8 mouse cellular contexts compared by ENCODE assay signal in genomic region chr9:108263131-108263681, GRCm38 (mm10). TPM values are rescaled to one million over a fixed set of nuclear protein-coding genes. Genes with fewer than 3 reads are reported as not detected.
DNase-seq lines count a peak whose midpoint lies in the region; ATAC-seq and TF ChIP-seq lines count a peak whose summit lies in the region.

No protein-coding gene starts in this region.

- no peaks in the 10 kb centered on the region for H3K27me3 ChIP-seq in forebrain, postnatal 0 days (ENCODE audit: insufficient read depth, low read length)
- H3K27me3 ChIP-seq in kidney, postnatal 0 days (ENCODE audit: insufficient read depth, low read length): no peaks in the 10 kb centered on the region
- H3K27me3 ChIP-seq in lung, embryonic 16.5 days (ENCODE audit: control insufficient read depth, insufficient read depth, low read depth, low read length): no peaks in the 10 kb centered on the region

- H3K4me3 ChIP-seq in bone marrow macrophage, adult 2 months (ENCODE audit: insufficient read depth, low read length): peak overlapping the region; percentile 94
- H3K4me3 ChIP-seq in forebrain, postnatal 0 days (ENCODE audit: low read depth, low read length): peak overlapping the region; percentile 74
- peak overlapping the region; percentile 98 for H3K4me3 ChIP-seq in kidney, postnatal 0 days (replicated peaks; ENCODE audit: low read depth, low read length)
- H3K4me3 ChIP-seq in lung, embryonic 16.5 days (ENCODE audit: low read length): peak overlapping the region; percentile 95

- TF ChIP-seq POLR2A in bone marrow macrophage, adult 2 months (IDR thresholded peaks at IDR 0.05; ENCODE audit: borderline replicate concordance, low read depth, low read length): no peak

- peaks cover 47% of the 10 kb centered on the region for H3K4me1 ChIP-seq in bone marrow macrophage, adult 2 months (ENCODE audit: control insufficient read depth, insufficient read depth, low read length)
- H3K4me1 ChIP-seq in forebrain, postnatal 0 days (ENCODE audit: insufficient read depth): peaks cover 13% of the 10 kb centered on the region
- H3K4me1 ChIP-seq in kidney, postnatal 0 days (replicated peaks; ENCODE audit: insufficient read depth, low read length): peaks cover 11% of the 10 kb centered on the region
- peaks cover 29% of the 10 kb centered on the region for H3K4me1 ChIP-seq in lung, embryonic 16.5 days (replicated peaks; ENCODE audit: control insufficient read depth, insufficient read depth, low read length)

- peak overlapping the region; percentile 76 for H3K9ac ChIP-seq in forebrain, postnatal 0 days
- peak overlapping the region; percentile 95 for H3K9ac ChIP-seq in kidney, postnatal 0 days (ENCODE audit: low read depth, low read length)
- peak overlapping the region; percentile 93 for H3K9ac ChIP-seq in lung, embryonic 16.5 days (ENCODE audit: low read length)

- no peaks in the 10 kb centered on the region for H3K36me3 ChIP-seq in forebrain, postnatal 0 days (ENCODE audit: insufficient read depth)
- H3K36me3 ChIP-seq in kidney, postnatal 0 days (ENCODE audit: insufficient read depth, low read length): no peaks in the 10 kb centered on the region; the same call in 1 of the 2 replicates
- H3K36me3 ChIP-seq in lung, embryonic 16.5 days (ENCODE audit: control insufficient read depth, insufficient read depth, low read length): no peaks in the 10 kb centered on the region

- WGBS in forebrain, postnatal 0 days: under 1% methylated on average over 62 of the region's 62 CpGs
- WGBS in kidney, postnatal 0 days: under 1% methylated on average over 60 of the region's 62 CpGs
- under 1% methylated on average over 55 of the region's 62 CpGs for WGBS in lung, embryonic 16.5 days

- DNase-seq in left cerebral cortex, adult 18-20 months (ENCODE audit: low spot score in 2 of 2): peak; percentile 34 to 45
- no peak for DNase-seq in left cerebral cortex, adult 11 months (ENCODE audit: low spot score)
- peak; percentile 44 for DNase-seq in forebrain, postnatal 0 days
- peak; percentile 40 for DNase-seq in kidney, postnatal 0 days (ENCODE audit: low spot score)
- DNase-seq in skeletal muscle tissue, adult 2 months (ENCODE audit: low read depth, low spot score): peak; percentile 67
- DNase-seq in ovary, postnatal 14 days (ENCODE audit: low spot score): no peak

- peak overlapping the region; percentile 70 for H3K27ac ChIP-seq in bone marrow macrophage, adult 2 months (ENCODE audit: insufficient read depth, low read depth, low read length)
- peak overlapping the region; percentile 80 for H3K27ac ChIP-seq in forebrain, postnatal 0 days (ENCODE audit: low read depth, low read length)
- peak overlapping the region; percentile 92 for H3K27ac ChIP-seq in kidney, postnatal 0 days
- peak overlapping the region; percentile 97 for H3K27ac ChIP-seq in lung, embryonic 16.5 days (ENCODE audit: low read length)

- TF ChIP-seq CTCF in bone marrow macrophage, adult 2 months (IDR thresholded peaks at IDR 0.05; ENCODE audit: low read depth, low read length): no peak
- no peak for TF ChIP-seq CTCF in forebrain, postnatal 0 days (IDR thresholded peaks at IDR 0.05; ENCODE audit: low read depth)
- no peak for TF ChIP-seq CTCF in kidney, postnatal 0 days (IDR thresholded peaks at IDR 0.05; ENCODE audit: low read depth)

- no peaks in the 10 kb centered on the region for H3K9me3 ChIP-seq in forebrain, postnatal 0 days (ENCODE audit: low read length)
- no peaks in the 10 kb centered on the region for H3K9me3 ChIP-seq in kidney, postnatal 0 days (replicated peaks; ENCODE audit: low read length)
- no peaks in the 10 kb centered on the region for H3K9me3 ChIP-seq in lung, embryonic 16.5 days (ENCODE audit: control insufficient read depth, low read length)

- peak overlapping the region; percentile 76 for H3K4me2 ChIP-seq in forebrain, postnatal 0 days (ENCODE audit: low read depth)
- H3K4me2 ChIP-seq in kidney, postnatal 0 days (ENCODE audit: low read length): peak overlapping the region; percentile 80
- H3K4me2 ChIP-seq in lung, embryonic 16.5 days (ENCODE audit: low read depth, low read length): peak overlapping the region; percentile 72

- ATAC-seq in forebrain, postnatal 0 days: peak; percentile 42
- peak; percentile 58 for ATAC-seq in kidney, postnatal 0 days (replicated peaks; ENCODE audit: low FRiP score, low read depth)
- peak; percentile 41 for ATAC-seq in lung, embryonic 16.5 days (ENCODE audit: low read depth)

RNA-seq across cellular contexts. Expression of gene Dag1, which starts 0.6 kb away (rescaled TPM):
- total RNA-seq in left cerebral cortex, adult 18-20 months (2021): 10 to 100 TPM; 79.2 to 85.8 TPM
- 34.5 and 37.5 TPM in 2 replicates for polyA plus RNA-seq in bone marrow macrophage, adult 2 months (2012; ENCODE audit: insufficient read depth, insufficient read length, missing spikeins)
- total RNA-seq in forebrain, postnatal 0 days (2014; rRNA removed): 86.9 and 114 TPM in 2 replicates
- 64.3 and 77.4 TPM in 2 replicates for polyA plus RNA-seq in forebrain, postnatal 0 days (2015; fragmentation: Nextera tagmentation; extraction: Ambion mirVana)
- 165 and 170 TPM in 2 replicates for polyA plus RNA-seq in kidney, postnatal 0 days (2015; fragmentation: Nextera tagmentation; extraction: Ambion mirVana)
- 124 and 141 TPM in 2 replicates for polyA plus RNA-seq in lung, embryonic 16.5 days (2015; fragmentation: Nextera tagmentation; extraction: Ambion mirVana)

RNA-seq across cellular contexts. Expression of gene Nicn1, which starts 27.0 kb away (rescaled TPM):
- 100 to 1,000 TPM; 140 to 145 TPM for total RNA-seq in left cerebral cortex, adult 18-20 months (2021)
- polyA plus RNA-seq in bone marrow macrophage, adult 2 months (2012; ENCODE audit: insufficient read depth, insufficient read length, missing spikeins): 13.5 and 15.3 TPM in 2 replicates
- total RNA-seq in forebrain, postnatal 0 days (2014; rRNA removed): 66.6 and 67.7 TPM in 2 replicates
- polyA plus RNA-seq in forebrain, postnatal 0 days (2015; fragmentation: Nextera tagmentation; extraction: Ambion mirVana): 115 and 134 TPM in 2 replicates
- 30.1 and 34.5 TPM in 2 replicates for polyA plus RNA-seq in kidney, postnatal 0 days (2015; fragmentation: Nextera tagmentation; extraction: Ambion mirVana)
- 36.8 and 41.6 TPM in 2 replicates for polyA plus RNA-seq in lung, embryonic 16.5 days (2015; fragmentation: Nextera tagmentation; extraction: Ambion mirVana)

RNA-seq across cellular contexts. Expression of gene Amt, which starts 33.4 kb away (rescaled TPM):
- 10 to 100 TPM; 29.8 to 32.8 TPM for total RNA-seq in left cerebral cortex, adult 18-20 months (2021)
- 4.5 and 6.5 TPM in 2 replicates for polyA plus RNA-seq in bone marrow macrophage, adult 2 months (2012; ENCODE audit: insufficient read depth, insufficient read length, missing spikeins)
- 25.9 and 32.6 TPM in 2 replicates for total RNA-seq in forebrain, postnatal 0 days (2014; rRNA removed)
- polyA plus RNA-seq in forebrain, postnatal 0 days (2015; fragmentation: Nextera tagmentation; extraction: Ambion mirVana): 14.6 and 20.1 TPM in 2 replicates
- polyA plus RNA-seq in kidney, postnatal 0 days (2015; fragmentation: Nextera tagmentation; extraction: Ambion mirVana): 50.5 and 51.2 TPM in 2 replicates
- polyA plus RNA-seq in lung, embryonic 16.5 days (2015; fragmentation: Nextera tagmentation; extraction: Ambion mirVana): 19.1 and 21.9 TPM in 2 replicates

RNA-seq across cellular contexts. Expression of gene Rhoa, which starts 42.7 kb away (rescaled TPM):
- 100 to 1,000 TPM; 159 to 170 TPM for total RNA-seq in left cerebral cortex, adult 18-20 months (2021)
- 499 and 511 TPM in 2 replicates for polyA plus RNA-seq in bone marrow macrophage, adult 2 months (2012; ENCODE audit: insufficient read depth, insufficient read length, missing spikeins)
- 119 and 126 TPM in 2 replicates for total RNA-seq in forebrain, postnatal 0 days (2014; rRNA removed)
- 238 and 271 TPM in 2 replicates for polyA plus RNA-seq in forebrain, postnatal 0 days (2015; fragmentation: Nextera tagmentation; extraction: Ambion mirVana)
- 448 and 489 TPM in 2 replicates for polyA plus RNA-seq in kidney, postnatal 0 days (2015; fragmentation: Nextera tagmentation; extraction: Ambion mirVana)
- 531 and 556 TPM in 2 replicates for polyA plus RNA-seq in lung, embryonic 16.5 days (2015; fragmentation: Nextera tagmentation; extraction: Ambion mirVana)

RNA-seq across cellular contexts. Expression of gene Tcta, which starts 42.8 kb away (rescaled TPM):
- 10 to 100 TPM; 30.3 to 32.0 TPM for total RNA-seq in left cerebral cortex, adult 18-20 months (2021)
- polyA plus RNA-seq in bone marrow macrophage, adult 2 months (2012; ENCODE audit: insufficient read depth, insufficient read length, missing spikeins): 10.5 and 11.2 TPM in 2 replicates
- total RNA-seq in forebrain, postnatal 0 days (2014; rRNA removed): 47.7 and 50.0 TPM in 2 replicates
- polyA plus RNA-seq in forebrain, postnatal 0 days (2015; fragmentation: Nextera tagmentation; extraction: Ambion mirVana): 59.2 and 66.2 TPM in 2 replicates
- 47.5 and 49.0 TPM in 2 replicates for polyA plus RNA-seq in kidney, postnatal 0 days (2015; fragmentation: Nextera tagmentation; extraction: Ambion mirVana)
- polyA plus RNA-seq in lung, embryonic 16.5 days (2015; fragmentation: Nextera tagmentation; extraction: Ambion mirVana): 38.0 and 41.8 TPM in 2 replicates

Comparison
In these comparisons a context has a peak if more than half of its experiments do, and no peak if none do; other contexts are left out.
1. DNase-seq: peak in left cerebral cortex, adult 18-20 months (2 of 2), forebrain, postnatal 0 days (single experiment), kidney, postnatal 0 days (single experiment) and skeletal muscle tissue, adult 2 months (single experiment); none in left cerebral cortex, adult 11 months (single experiment) and ovary, postnatal 14 days (single experiment).
2. Peak in every context shown above with its lines, with median percentiles within 50 percentile points of each other: H3K27ac ChIP-seq, H3K4me3 ChIP-seq, ATAC-seq, H3K4me2 ChIP-seq and H3K9ac ChIP-seq.